Mouse (Mus musculus) liver, postnatal 0 days (tissue): ENCODE results near the gene Dnah8.

Experiments
- CTCF ChIP-seq: sonication (generic); IDR thresholded peaks from 2 replicates; pipeline ENCODE4 v1.5.1; 2016; ENCODE audit warnings: antibody characterized with exemption, low read depth
- EP300 ChIP-seq: IDR thresholded peaks from 2 replicates; pipeline ENCODE4 v1.6.1; 2016; ENCODE audit warnings: antibody characterized with exemption, low read depth, mild to moderate bottlenecking

DNA sequence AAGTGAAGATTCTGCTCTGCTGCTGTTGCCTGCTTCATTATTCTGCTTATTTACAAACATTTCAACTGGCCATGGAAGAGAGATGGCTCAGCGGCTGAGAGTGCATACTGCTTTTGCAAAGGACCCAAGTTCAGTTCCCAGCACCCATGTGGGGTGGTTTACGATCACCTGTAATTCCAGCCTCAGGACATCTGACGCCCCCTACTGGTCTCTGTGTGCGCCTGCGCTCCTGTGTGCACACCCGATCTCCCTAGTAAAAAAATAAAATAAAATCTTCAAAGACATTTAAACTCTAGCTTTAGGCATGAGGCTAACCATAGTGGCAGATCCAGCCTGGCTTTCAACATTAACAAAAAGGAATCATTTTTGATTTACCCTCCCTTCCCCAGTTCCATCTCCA, 48.9 kb downstream of the Dnah8 start:
- TF ChIP-seq CTCF: peak; percentile 23
- TF ChIP-seq EP300: no peak
